Mouse (Mus musculus): ENCODE measurements around the gene Fzd7.
"Not testable (repeated sequence)": the region's sequence is repeated elsewhere in the genome, so short reads cannot be mapped to it uniquely, and the experiment has no call there.

- TF ChIP-seq CTCF (IDR thresholded peaks at IDR 0.05; ENCODE audit: low read depth, low read length); POLR2A (IDR thresholded peaks at IDR 0.05; ENCODE audit: insufficient read depth, low read length); EP300 (IDR thresholded peaks at IDR 0.05; ENCODE audit: insufficient read depth, low read depth, low read length): not testable (repeated sequence)
Observed at GRCm38 (mm10) chr1:59442721-59443120, 39.5 kb upstream of the Fzd7 start.
